Mouse (Mus musculus) cortical plate, adult 2 months (tissue): ENCODE measurements around the gene Tmem245.

Experiments used
- CTCF ChIP-seq: fragments of 200-500 bp; IDR thresholded peaks from 2 replicates; pipeline ENCODE4 v1.5.1; 2011; ENCODE audit warnings: mild to moderate bottlenecking, control low read depth, low read length; ENCODE audit not compliant: insufficient read depth; ENCODE audit errors: extremely low read depth
- POLR2A ChIP-seq: fragments of 200-500 bp; IDR thresholded peaks from 2 replicates; pipeline ENCODE4 v1.6.1; 2011; ENCODE audit warnings: mild to moderate bottlenecking, low read length, control low read depth; ENCODE audit not compliant: insufficient read depth; ENCODE audit errors: extremely low read depth

GRCm38 (mm10) chr4:56905507-56905906 lies 41.7 kb downstream of the Tmem245 start:
- TF ChIP-seq POLR2A (no peak), CTCF (no peak)
